Mouse (Mus musculus): ENCODE results near the gene Agmo. TPM values are rescaled to one million over a fixed set of nuclear protein-coding genes. Genes with fewer than 3 reads are reported as not detected.

Agmo gene
- polyA plus RNA-seq, 1 experiment from 2014 or later = 0.46 TPM

GRCm38 (mm10) chr12:37273964-37274657 is 32.7 kb downstream of the Agmo start:
- Histone ChIP-seq H3K9ac (replicated peaks) (no peak overlapping the region), H3K27ac (no peak overlapping the region), H3K4me1 (replicated peaks) (peaks cover 8% of the 10 kb centered on the region; the same call in 1 of the 2 replicates), H3K9me3 (no peaks in the 10 kb centered on the region), H3K27me3 (no peaks in the 10 kb centered on the region), H3K4me2 (no peak overlapping the region), H3K4me3 (replicated peaks) (no peak overlapping the region), H3K36me3 (no peaks in the 10 kb centered on the region)
- 74% methylated on average over 5 of the region's 5 CpGs for WGBS
- ATAC-seq (ENCODE audit: insufficient number of reproducible peaks, insufficient read depth, low FRiP score, low TSS enrichment, low read depth) = no peak

GRCm38 (mm10) chr12:37274658-37275019 is 33.2 kb downstream of the Agmo start:
- no peak overlapping the region for H3K27ac ChIP-seq
- no peak overlapping the region for H3K4me3 ChIP-seq (replicated peaks)
- H3K9ac ChIP-seq (replicated peaks) = no peak overlapping the region
- no peak overlapping the region for H3K4me2 ChIP-seq
- ATAC-seq (ENCODE audit: insufficient number of reproducible peaks, insufficient read depth, low FRiP score, low TSS enrichment, low read depth) = no peak
- H3K27me3 ChIP-seq = no peaks in the 10 kb centered on the region
- H3K36me3 ChIP-seq = no peaks in the 10 kb centered on the region
- peaks cover 8% of the 10 kb centered on the region; the same call in 1 of the 2 replicates for H3K4me1 ChIP-seq (replicated peaks)
- 52% methylated on average over 2 of the region's 2 CpGs for WGBS
- no peaks in the 10 kb centered on the region for H3K9me3 ChIP-seq

DNA sequence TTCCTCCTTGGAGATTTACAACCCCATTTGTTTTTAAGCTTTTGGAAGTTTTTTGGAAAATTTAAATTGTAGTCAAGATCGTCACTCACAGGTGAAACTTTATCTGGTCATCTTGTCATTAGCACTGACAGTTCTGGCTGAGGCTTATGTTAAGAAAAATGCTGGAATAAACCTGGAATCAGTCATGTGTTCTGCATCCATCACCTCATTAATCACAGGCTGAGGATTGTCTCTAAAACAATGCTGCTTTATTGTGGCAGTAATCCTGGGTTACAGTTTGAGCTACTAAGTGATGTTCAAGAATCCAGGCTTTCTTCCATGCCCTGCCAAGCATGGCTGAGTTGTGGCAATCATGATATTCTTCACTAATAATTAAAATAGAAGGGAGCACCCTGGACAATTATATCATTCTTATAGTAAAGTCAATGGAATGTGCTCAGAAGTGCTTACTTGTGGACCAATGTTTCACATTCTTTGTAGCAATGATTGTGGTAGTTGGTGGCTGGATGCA is 65.6 kb downstream of the Agmo start:
- peaks cover 4% of the 10 kb centered on the region for H3K4me1 ChIP-seq (replicated peaks)
- no peak overlapping the region for H3K9ac ChIP-seq (replicated peaks)
- no peak overlapping the region for H3K4me3 ChIP-seq (replicated peaks)
- H3K27me3 ChIP-seq = no peaks in the 10 kb centered on the region
- 11% methylated on average over 1 of the region's 1 CpGs for WGBS
- no peak overlapping the region for H3K4me2 ChIP-seq
- H3K36me3 ChIP-seq = no peaks in the 10 kb centered on the region
- no peaks in the 10 kb centered on the region for H3K9me3 ChIP-seq
- no peak overlapping the region for H3K27ac ChIP-seq
- no peak for ATAC-seq (ENCODE audit: insufficient number of reproducible peaks, insufficient read depth, low FRiP score, low TSS enrichment, low read depth)

- Histone ChIP-seq H3K27ac (no peak overlapping the region), H3K9ac (replicated peaks) (no peak overlapping the region), H3K36me3 (no peaks in the 10 kb centered on the region), H3K27me3 (no peaks in the 10 kb centered on the region), H3K4me3 (replicated peaks) (no peak overlapping the region), H3K9me3 (no peaks in the 10 kb centered on the region), H3K4me1 (replicated peaks) (peaks cover 4% of the 10 kb centered on the region), H3K4me2 (no peak overlapping the region)
- no peak for ATAC-seq (ENCODE audit: insufficient number of reproducible peaks, insufficient read depth, low FRiP score, low TSS enrichment, low read depth)
- WGBS = 46% methylated on average over 1 of the region's 1 CpGs
Observed at GRCm38 (mm10) chr12:37310786-37311185, 69.3 kb downstream of the Agmo start.

- WGBS = 57% methylated on average over 3 of the region's 3 CpGs
- Histone ChIP-seq H3K9me3 (no peaks in the 10 kb centered on the region), H3K4me1 (replicated peaks) (no peaks in the 10 kb centered on the region), H3K4me3 (replicated peaks) (no peak overlapping the region), H3K9ac (replicated peaks) (no peak overlapping the region), H3K27ac (no peak overlapping the region), H3K4me2 (no peak overlapping the region), H3K36me3 (no peaks in the 10 kb centered on the region), H3K27me3 (no peaks in the 10 kb centered on the region)
- ATAC-seq (ENCODE audit: insufficient number of reproducible peaks, insufficient read depth, low FRiP score, low TSS enrichment, low read depth) = no peak
Observed at GRCm38 (mm10) chr12:37322860-37323259, 81.4 kb downstream of the Agmo start.

- Histone ChIP-seq H3K9ac (replicated peaks) (no peak overlapping the region), H3K4me1 (replicated peaks) (no peaks in the 10 kb centered on the region), H3K27ac (no peak overlapping the region), H3K27me3 (no peaks in the 10 kb centered on the region), H3K4me2 (no peak overlapping the region), H3K36me3 (no peaks in the 10 kb centered on the region), H3K9me3 (no peaks in the 10 kb centered on the region; the same call in 1 of the 2 replicates), H3K4me3 (replicated peaks) (no peak overlapping the region)
- no peak for ATAC-seq (ENCODE audit: insufficient number of reproducible peaks, insufficient read depth, low FRiP score, low TSS enrichment, low read depth)
- WGBS = 46% methylated on average over 5 of the region's 5 CpGs
Observed at GRCm38 (mm10) chr12:37334987-37335386, 93.5 kb downstream of the Agmo start.

- Histone ChIP-seq H3K9me3 (no peaks in the 10 kb centered on the region), H3K4me2 (no peak overlapping the region), H3K9ac (replicated peaks) (no peak overlapping the region), H3K4me1 (replicated peaks) (no peaks in the 10 kb centered on the region), H3K27ac (no peak overlapping the region), H3K4me3 (replicated peaks) (no peak overlapping the region), H3K27me3 (no peaks in the 10 kb centered on the region), H3K36me3 (no peaks in the 10 kb centered on the region)
- no peak for ATAC-seq (ENCODE audit: insufficient number of reproducible peaks, insufficient read depth, low FRiP score, low TSS enrichment, low read depth)
- WGBS = 64% methylated on average over 5 of the region's 5 CpGs
Observed at GRCm38 (mm10) chr12:37344225-37344624, 102.8 kb downstream of the Agmo start.

DNA sequence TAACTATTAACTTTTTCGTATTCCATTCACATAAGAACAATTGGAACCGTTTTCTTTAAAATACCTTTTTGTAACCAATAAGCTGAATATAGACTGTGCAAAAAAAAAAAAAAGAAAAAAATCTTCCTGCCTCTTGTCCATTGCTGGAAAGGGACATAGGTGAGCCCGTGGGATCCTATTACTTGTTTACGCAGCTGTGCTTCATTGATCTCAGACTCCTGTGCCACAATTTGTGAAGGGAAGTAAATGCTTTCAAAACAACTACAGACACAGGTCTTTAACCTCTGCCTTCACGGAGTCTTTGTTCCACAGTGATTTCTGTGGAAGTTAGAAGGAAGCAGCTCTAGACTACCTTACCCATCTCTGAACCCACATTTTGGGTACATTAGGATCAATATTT is 104.3 kb downstream of the Agmo start:
- H3K27me3 ChIP-seq = no peaks in the 10 kb centered on the region
- no peaks in the 10 kb centered on the region for H3K4me1 ChIP-seq (replicated peaks)
- WGBS = 46% methylated on average over 5 of the region's 5 CpGs
- H3K4me3 ChIP-seq (replicated peaks) = no peak overlapping the region
- no peak overlapping the region for H3K4me2 ChIP-seq
- H3K36me3 ChIP-seq = no peaks in the 10 kb centered on the region
- no peak overlapping the region for H3K9ac ChIP-seq (replicated peaks)
- no peaks in the 10 kb centered on the region for H3K9me3 ChIP-seq
- no peak for ATAC-seq (ENCODE audit: insufficient number of reproducible peaks, insufficient read depth, low FRiP score, low TSS enrichment, low read depth)
- no peak overlapping the region for H3K27ac ChIP-seq

GRCm38 (mm10) chr12:37392316-37392715 is 150.9 kb downstream of the Agmo start:
- no peak overlapping the region for H3K9ac ChIP-seq (replicated peaks)
- 83% methylated on average over 3 of the region's 3 CpGs for WGBS

GRCm38 (mm10) chr12:37402541-37402940 is 161.1 kb downstream of the Agmo start:
- no peak overlapping the region for H3K27ac ChIP-seq
- WGBS = 96% methylated on average over 6 of the region's 6 CpGs
- no peak overlapping the region for H3K9ac ChIP-seq (replicated peaks)
- H3K9me3 ChIP-seq = no peaks in the 10 kb centered on the region
- no peak overlapping the region for H3K4me2 ChIP-seq
- ATAC-seq (ENCODE audit: insufficient number of reproducible peaks, insufficient read depth, low FRiP score, low TSS enrichment, low read depth) = no peak
- no peak overlapping the region for H3K4me3 ChIP-seq (replicated peaks)
- no peaks in the 10 kb centered on the region for H3K4me1 ChIP-seq (replicated peaks)
- H3K27me3 ChIP-seq = no peaks in the 10 kb centered on the region
- H3K36me3 ChIP-seq = no peaks in the 10 kb centered on the region

More at GRCm38 (mm10) chr12:37392316-37392715, 150.9 kb downstream of the Agmo start:
- no peak for ATAC-seq (ENCODE audit: insufficient number of reproducible peaks, insufficient read depth, low FRiP score, low TSS enrichment, low read depth)
- H3K4me1 ChIP-seq (replicated peaks) = peaks cover 8% of the 10 kb centered on the region
- no peak overlapping the region for H3K4me3 ChIP-seq (replicated peaks)
- no peak overlapping the region for H3K27ac ChIP-seq
- no peak overlapping the region for H3K4me2 ChIP-seq
- no peaks in the 10 kb centered on the region for H3K27me3 ChIP-seq
- no peaks in the 10 kb centered on the region for H3K36me3 ChIP-seq
- H3K9me3 ChIP-seq = no peaks in the 10 kb centered on the region

- Histone ChIP-seq H3K36me3 (no peaks in the 10 kb centered on the region), H3K4me3 (replicated peaks) (no peak overlapping the region), H3K4me2 (no peak overlapping the region), H3K9me3 (no peaks in the 10 kb centered on the region), H3K27me3 (no peaks in the 10 kb centered on the region), H3K9ac (replicated peaks) (no peak overlapping the region), H3K4me1 (replicated peaks) (peaks cover 7% of the 10 kb centered on the region; the same call in 1 of the 2 replicates), H3K27ac (no peak overlapping the region)
- 44% methylated on average over 5 of the region's 5 CpGs for WGBS
- ATAC-seq (ENCODE audit: insufficient number of reproducible peaks, insufficient read depth, low FRiP score, low TSS enrichment, low read depth) = no peak; the same call in 1 of the 2 replicates
Observed at GRCm38 (mm10) chr12:37426350-37426749, 184.9 kb downstream of the Agmo start.

- H3K27ac ChIP-seq = no peak overlapping the region
- H3K9ac ChIP-seq (replicated peaks) = no peak overlapping the region
- peaks cover 7% of the 10 kb centered on the region; the same call in 1 of the 2 replicates for H3K4me1 ChIP-seq (replicated peaks)
- H3K27me3 ChIP-seq = no peaks in the 10 kb centered on the region
- H3K4me2 ChIP-seq = no peak overlapping the region
- WGBS = 8% methylated on average over 5 of the region's 5 CpGs
- H3K36me3 ChIP-seq = no peaks in the 10 kb centered on the region
- peak; percentile 86 for ATAC-seq (ENCODE audit: insufficient number of reproducible peaks, insufficient read depth, low FRiP score, low TSS enrichment, low read depth)
- no peaks in the 10 kb centered on the region for H3K9me3 ChIP-seq
- H3K4me3 ChIP-seq (replicated peaks) = no peak overlapping the region
Observed at GRCm38 (mm10) chr12:37426750-37427149, 185.3 kb downstream of the Agmo start.

Measured in limb, embryonic 12.5 days (tissue).